Mouse (Mus musculus) heart, adult 2 months (tissue): ENCODE measurements at regions not wholly inside any gene's neighbourhood (a gene's known extent, or its start where the extent isn't known, plus 50 kb on each side); places are given as distances from the start of the nearest gene placed in this dataset.

Source experiments
- DNase-seq, 2 experiments: peaks; one replicate each; pipeline ENCODE4 v3.0.0; 2021
- H3K27ac ChIP-seq: fragments of 200-600 bp; 2 replicates; pipeline ENCODE4 v1.8.1; 2022
- H3K27me3 ChIP-seq: fragments of 200-500 bp; 2 replicates; pipeline ENCODE4 v1.6.1; 2012; ENCODE audit warnings: mild to moderate bottlenecking, low read length, inconsistent platforms, mixed read lengths; ENCODE audit not compliant: control insufficient read depth, insufficient read depth
- H3K36me3 ChIP-seq: fragments of 200-500 bp; 2 replicates; pipeline ENCODE4 v1.6.1; 2012; ENCODE audit warnings: low read length, inconsistent platforms; ENCODE audit not compliant: control insufficient read depth, insufficient read depth
- H3K4me1 ChIP-seq: fragments of 200-500 bp; 2 replicates; pipeline ENCODE4 v1.6.1; 2011; ENCODE audit warnings: low read length; ENCODE audit not compliant: control insufficient read depth, insufficient read depth
- H3K4me3 ChIP-seq: fragments of 200-600 bp; 2 replicates; pipeline ENCODE4 v1.8.1; 2022
- H3K79me2 ChIP-seq: fragments of 200-500 bp; replicated peaks from 2 replicates; pipeline ENCODE4 v1.6.1; 2012; ENCODE audit warnings: mild to moderate bottlenecking, inconsistent platforms, low read length, moderate library complexity, mixed read lengths; ENCODE audit not compliant: control insufficient read depth, insufficient read depth
- H3K9ac ChIP-seq: fragments of 200-500 bp; 2 replicates; pipeline ENCODE4 v1.6.1; 2012; ENCODE audit warnings: low read depth, mild to moderate bottlenecking, control low read depth, inconsistent platforms, low read length, mixed read lengths
- CTCF ChIP-seq: fragments of 200-600 bp; IDR thresholded peaks from 2 replicates; pipeline ENCODE4 v1.8.1; 2022; ENCODE audit warnings: antibody characterized with exemption, mild to moderate bottlenecking, moderate library complexity
- EP300 ChIP-seq: fragments of 200-500 bp; IDR thresholded peaks from 2 replicates; pipeline ENCODE4 v1.6.1; 2011; ENCODE audit warnings: low read depth, low read length, control low read depth; ENCODE audit not compliant: insufficient read depth
- POLR2A ChIP-seq: fragments of 200-500 bp; IDR thresholded peaks from 2 replicates; pipeline ENCODE4 v1.6.1; 2011; ENCODE audit warnings: mild to moderate bottlenecking, low read depth, low read length, control low read depth; ENCODE audit not compliant: insufficient read depth
- WGBS: fragments of 180-500 bp; shearing (Covaris S2); methylation state at CpG from one replicate; pipeline ENCODE4 v1.1.7; 2018; 5-methylcytosine and 5-hydroxymethylcytosine counted together
- intact Hi-C: fragments of 180-260 bp; cut with DNase I; formaldehyde crosslinking; loops from one replicate; pipeline ENCODE4 v1.15.1; 2025

GRCm38 (mm10) chr9:113267696-113268095, 440.4 kb downstream of the Pdcd6ip start:
- H3K9ac ChIP-seq: no peak overlapping the region
- TF ChIP-seq EP300 (no peak), CTCF (no peak), POLR2A (no peak)
- no peak overlapping the region for H3K27ac ChIP-seq
- H3K4me1 ChIP-seq: no peaks in the 10 kb centered on the region
- no peak for DNase-seq
- H3K27me3 ChIP-seq: no peaks in the 10 kb centered on the region
- intact Hi-C loops: no loop called here
- WGBS: 69% methylated on average over 8 of the region's 8 CpGs
- H3K4me3 ChIP-seq: no peak overlapping the region
- no peaks in the 10 kb centered on the region for H3K36me3 ChIP-seq
- H3K79me2 ChIP-seq: no peaks in the 10 kb centered on the region

- Histone ChIP-seq H3K27me3 (no peaks in the 10 kb centered on the region), H3K79me2 (no peaks in the 10 kb centered on the region), H3K27ac (no peak overlapping the region), H3K4me3 (no peak overlapping the region), H3K36me3 (no peaks in the 10 kb centered on the region), H3K4me1 (no peaks in the 10 kb centered on the region), H3K9ac (no peak overlapping the region)
- TF ChIP-seq POLR2A (no peak), CTCF (no peak), EP300 (no peak)
- 65% methylated on average over 6 of the region's 6 CpGs for WGBS
- intact Hi-C loops: no loop called here
- DNase-seq: no peak
Measured at GRCm38 (mm10) chr9:113263636-113264035, 444.4 kb downstream of the Pdcd6ip start.

GRCm38 (mm10) chr9:113260296-113260695, 447.8 kb downstream of the Pdcd6ip start:
- no peak for TF ChIP-seq CTCF
- no peak for TF ChIP-seq POLR2A
- TF ChIP-seq EP300: no peak
- 63% methylated on average over 2 of the region's 2 CpGs for WGBS
- Histone ChIP-seq H3K4me1 (no peaks in the 10 kb centered on the region), H3K27me3 (no peaks in the 10 kb centered on the region), H3K9ac (no peak overlapping the region), H3K79me2 (no peaks in the 10 kb centered on the region), H3K4me3 (no peak overlapping the region), H3K27ac (no peak overlapping the region), H3K36me3 (no peaks in the 10 kb centered on the region)
- intact Hi-C loops: no loop called here
- DNase-seq: no peak

GRCm38 (mm10) chr9:113258556-113258955, 449.5 kb downstream of the Pdcd6ip start:
- Histone ChIP-seq H3K9ac (no peak overlapping the region), H3K36me3 (no peaks in the 10 kb centered on the region), H3K4me3 (no peak overlapping the region), H3K27ac (no peak overlapping the region), H3K4me1 (no peaks in the 10 kb centered on the region), H3K27me3 (no peaks in the 10 kb centered on the region), H3K79me2 (no peaks in the 10 kb centered on the region)
- no peak for DNase-seq
- intact Hi-C loops: no loop called here
- 73% methylated on average over 2 of the region's 2 CpGs for WGBS
- TF ChIP-seq EP300 (no peak), POLR2A (no peak), CTCF (no peak)

- no peaks in the 10 kb centered on the region for H3K79me2 ChIP-seq
- TF ChIP-seq EP300 (no peak), CTCF (no peak), POLR2A (no peak)
- DNase-seq: no peak
- intact Hi-C loops: no loop called here
- H3K27me3 ChIP-seq: no peaks in the 10 kb centered on the region
- no peak overlapping the region for H3K9ac ChIP-seq
- WGBS: 67% methylated on average over 12 of the region's 12 CpGs
- H3K36me3 ChIP-seq: no peaks in the 10 kb centered on the region
- H3K4me3 ChIP-seq: no peak overlapping the region
- H3K27ac ChIP-seq: no peak overlapping the region
- no peaks in the 10 kb centered on the region for H3K4me1 ChIP-seq
Measured at GRCm38 (mm10) chr9:113248703-113249274, 459.3 kb downstream of the Pdcd6ip start.

- intact Hi-C loops: no loop called here
- Histone ChIP-seq H3K9ac (no peak overlapping the region), H3K36me3 (no peaks in the 10 kb centered on the region), H3K27me3 (no peaks in the 10 kb centered on the region), H3K4me3 (no peak overlapping the region), H3K4me1 (no peaks in the 10 kb centered on the region), H3K79me2 (no peaks in the 10 kb centered on the region), H3K27ac (no peak overlapping the region)
- 26% methylated on average over 5 of the region's 5 CpGs for WGBS
- no peak for TF ChIP-seq EP300
- no peak for DNase-seq
Measured at GRCm38 (mm10) chr9:113247950-113248349, 460.1 kb downstream of the Pdcd6ip start.

GRCm38 (mm10) chr9:113243870-113244269, 464.2 kb downstream of the Pdcd6ip start:
- TF ChIP-seq EP300 (no peak), POLR2A (no peak), CTCF (no peak)
- no peak for DNase-seq
- H3K27ac ChIP-seq: no peak overlapping the region
- no peak overlapping the region for H3K4me3 ChIP-seq
- intact Hi-C loops: no loop called here
- H3K4me1 ChIP-seq: no peaks in the 10 kb centered on the region
- no peaks in the 10 kb centered on the region for H3K79me2 ChIP-seq
- no peaks in the 10 kb centered on the region for H3K27me3 ChIP-seq
- no peak overlapping the region for H3K9ac ChIP-seq
- H3K36me3 ChIP-seq: no peaks in the 10 kb centered on the region
- WGBS: 72% methylated on average over 2 of the region's 2 CpGs
